Mouse (Mus musculus) fibroblast of lung, adult 2 months (primary cell): ENCODE measurements at regions not wholly inside any gene's neighbourhood (a gene's known extent, or its start where the extent isn't known, plus 50 kb on each side); places are given as distances from the start of the nearest gene placed in this dataset.
A peak's percentile ranks its signal among the peaks of the same experiment; 100 is the strongest.

ENCODE experiments used
- DNase-seq: peaks from one replicate; pipeline ENCODE4 v3.0.0-alpha.2; 2011; ENCODE audit warnings: low read depth

GRCm38 (mm10) chr2:129952486-129952885, 59.7 kb upstream of the Tgm3 start:
- no peak for DNase-seq

GRCm38 (mm10) chr2:129955260-129955691, 56.9 kb upstream of the Tgm3 start:
- DNase-seq = no peak

GRCm38 (mm10) chr2:129958120-129958519, 54.0 kb upstream of the Tgm3 start:
- DNase-seq = no peak

- peak; percentile 3 for DNase-seq
Measured at GRCm38 (mm10) chr2:129960364-129960763, 51.8 kb upstream of the Tgm3 start.

- DNase-seq = no peak
Measured at GRCm38 (mm10) chr2:129961522-129961921, 50.6 kb upstream of the Tgm3 start.
